Mouse (Mus musculus) stomach, embryonic 16.5 days (tissue): Measurements from ENCODE around the gene Rnf31. TPM values are rescaled to one million over a fixed set of nuclear protein-coding genes. Genes with fewer than 3 reads are reported as not detected.

ENCODE experiments used
- ATAC-seq: fragments of 200-750 bp; cut with Nextera tagmentation; 2 replicates; pipeline ENCODE4 v1.8.0; 2017; ENCODE audit warnings: moderate number of reproducible peaks, moderate TSS enrichment; ENCODE audit not compliant: insufficient read depth, low FRiP score
- H3K27ac ChIP-seq: fragments of 300-500 bp; sonication (generic); 2 replicates; pipeline ENCODE4 v1.5.1; 2014; ENCODE audit warnings: low read length
- H3K27me3 ChIP-seq: fragments of 300-500 bp; sonication (generic); 2 replicates; pipeline ENCODE4 v1.6.1; 2014; ENCODE audit warnings: low read length, control low read depth, mixed read lengths; ENCODE audit not compliant: control insufficient read depth, insufficient read depth
- H3K36me3 ChIP-seq: fragments of 300-500 bp; sonication (generic); 2 replicates; pipeline ENCODE4 v1.6.1; 2014; ENCODE audit warnings: low read length; ENCODE audit not compliant: control insufficient read depth, insufficient read depth
- H3K4me1 ChIP-seq: fragments of 300-500 bp; sonication (generic); 2 replicates; pipeline ENCODE4 v1.6.1; 2014; ENCODE audit warnings: low read length, control low read depth, mixed read lengths; ENCODE audit not compliant: control insufficient read depth, insufficient read depth
- H3K4me2 ChIP-seq: fragments of 300-500 bp; sonication (generic); 2 replicates; pipeline ENCODE4 v1.6.1; 2014; ENCODE audit warnings: low read depth, low read length, mixed read lengths
- H3K4me3 ChIP-seq: fragments of 300-500 bp; sonication (generic); replicated peaks from 2 replicates; pipeline ENCODE4 v1.5.1; 2014; ENCODE audit warnings: mild to moderate bottlenecking, low read length
- H3K9ac ChIP-seq: fragments of 300-500 bp; sonication (generic); 2 replicates; pipeline ENCODE4 v1.6.1; 2014; ENCODE audit warnings: low read length
- H3K9me3 ChIP-seq: fragments of 300-500 bp; sonication (generic); replicated peaks from 2 replicates; pipeline ENCODE4 v1.6.1; 2016; ENCODE audit warnings: low read length, control low read depth; ENCODE audit not compliant: control insufficient read depth
- whole genome bisulfite sequencing: fragments of 180-500 bp; shearing (Covaris S2); extraction: QIAGEN DNeasy Blood & Tissue Kit; methylation state at CpG from one replicate; pipeline ENCODE4 v1.1.7; 2014; 5-methylcytosine and 5-hydroxymethylcytosine counted together
- polyA plus RNA-seq: library from polyadenylated mRNA; unstranded; fragments of >200 nt; fragmentation: Nextera tagmentation; extraction: Ambion mirVana; gene quantifications from 2 replicates; pipeline ENCODE4 v1.2.1, GENCODE M21; 2015

The Rnf31 gene
- polyA plus RNA-seq, 1 experiment from 2014 or later, result 19.1 TPM

GRCm38 (mm10) chr14:55571760-55572159 is 19.7 kb upstream of the Rnf31 start:
- ATAC-seq, result no peak
- Histone ChIP-seq H3K4me2 (no peak overlapping the region), H3K36me3 (0 out of 2 replicates have a peak, but pooled peaks cover 10% of the 10 kb centered on the region), H3K4me1 (no peaks in the 10 kb centered on the region; the same call in 1 of the 2 replicates), H3K9me3 (no peaks in the 10 kb centered on the region), H3K4me3 (no peak overlapping the region), H3K9ac (no peak overlapping the region), H3K27ac (no peak overlapping the region), H3K27me3 (no peaks in the 10 kb centered on the region)

- Histone ChIP-seq H3K9ac (peak within 1 kb of the TSS; percentile 39; the same call in 1 of the 2 replicates), H3K9me3 (no peaks in the 10 kb centered on the region), H3K4me2 (0 out of 2 replicates have a peak within 1 kb of the TSS, but pooled peaks have one; percentile 21), H3K36me3 (peaks cover 1% of the 10 kb centered on the region), H3K27ac (no peak within 1 kb of the TSS), H3K4me3 (no peak within 1 kb of the TSS), H3K27me3 (no peaks in the 10 kb centered on the region), H3K4me1 (peaks cover 13% of the 10 kb centered on the region)
- 68% methylated on average over 8 of the region's 8 CpGs for WGBS
- no peak for ATAC-seq
Measured at GRCm38 (mm10) chr14:55575302-55575701, 16.2 kb upstream of the Rnf31 start, which contains the start of gene Fitm1. TSS of gene Fitm1 (plus strand) at chr14:55575617.

- H3K9ac ChIP-seq, result peak overlapping the region; percentile 39; the same call in 1 of the 2 replicates
- 0 out of 2 replicates have a peak overlapping the region, but pooled peaks have one; percentile 21 for H3K4me2 ChIP-seq
- no peak overlapping the region for H3K27ac ChIP-seq
- no peak overlapping the region for H3K4me3 ChIP-seq
- ATAC-seq, result no peak
- peaks cover 13% of the 10 kb centered on the region for H3K4me1 ChIP-seq
- no peaks in the 10 kb centered on the region for H3K27me3 ChIP-seq
- WGBS, result 76% methylated on average over 13 of the region's 13 CpGs
- H3K9me3 ChIP-seq, result no peaks in the 10 kb centered on the region
- peaks cover 5% of the 10 kb centered on the region for H3K36me3 ChIP-seq
Measured at GRCm38 (mm10) chr14:55575711-55576110, 15.8 kb upstream of the Rnf31 start.

- Histone ChIP-seq H3K4me3 (no peak overlapping the region), H3K27me3 (no peaks in the 10 kb centered on the region), H3K4me2 (no peak overlapping the region), H3K27ac (no peak overlapping the region), H3K36me3 (peaks cover 7% of the 10 kb centered on the region), H3K4me1 (peaks cover 13% of the 10 kb centered on the region), H3K9me3 (no peaks in the 10 kb centered on the region), H3K9ac (0 out of 2 replicates have a peak overlapping the region, but pooled peaks have one; percentile 3)
- WGBS, result 79% methylated on average over 16 of the region's 16 CpGs
- ATAC-seq, result no peak
Measured at GRCm38 (mm10) chr14:55576376-55576775, 15.1 kb upstream of the Rnf31 start.

- Histone ChIP-seq H3K9ac (peak within 1 kb of the TSS; percentile 96), H3K27ac (peak within 1 kb of the TSS; percentile 93), H3K27me3 (no peaks in the 10 kb centered on the region), H3K4me2 (peak within 1 kb of the TSS; percentile 93), H3K4me3 (peak within 1 kb of the TSS; percentile 98), H3K36me3 (peaks cover 7% of the 10 kb centered on the region), H3K4me1 (peaks cover 13% of the 10 kb centered on the region), H3K9me3 (no peaks in the 10 kb centered on the region)
- peak; percentile 91 for ATAC-seq
- under 1% methylated on average over 32 of the region's 32 CpGs for WGBS
Measured at GRCm38 (mm10) chr14:55577871-55578667, 13.4 kb upstream of the Rnf31 start, which contains the start of gene Psme1. TSS of gene Psme1 (plus strand) at chr14:55578123.

GRCm38 (mm10) chr14:55578668-55579269 is 12.7 kb upstream of the Rnf31 start:
- Histone ChIP-seq H3K4me1 (peaks cover 13% of the 10 kb centered on the region), H3K4me3 (peak overlapping the region; percentile 98), H3K27ac (peak overlapping the region; percentile 93), H3K9me3 (no peaks in the 10 kb centered on the region), H3K4me2 (peak overlapping the region; percentile 93), H3K9ac (peak overlapping the region; percentile 96), H3K36me3 (peaks cover 7% of the 10 kb centered on the region), H3K27me3 (no peaks in the 10 kb centered on the region)
- 24% methylated on average over 6 of the region's 6 CpGs for WGBS
- ATAC-seq, result peak; percentile 38

- H3K4me1 ChIP-seq, result peaks cover 13% of the 10 kb centered on the region
Measured at GRCm38 (mm10) chr14:55579511-55580496, 11.7 kb upstream of the Rnf31 start.

GRCm38 (mm10) chr14:55580731-55581130 is 10.8 kb upstream of the Rnf31 start:
- no peaks in the 10 kb centered on the region for H3K27me3 ChIP-seq
- no peak for ATAC-seq
- no peak overlapping the region for H3K27ac ChIP-seq
- peaks cover 19% of the 10 kb centered on the region for H3K4me1 ChIP-seq
- WGBS, result 91% methylated on average over 16 of the region's 16 CpGs
- no peaks in the 10 kb centered on the region for H3K9me3 ChIP-seq
- H3K4me2 ChIP-seq, result no peak overlapping the region
- H3K9ac ChIP-seq, result no peak overlapping the region
- peaks cover 7% of the 10 kb centered on the region for H3K36me3 ChIP-seq
- H3K4me3 ChIP-seq, result no peak overlapping the region

More at GRCm38 (mm10) chr14:55579511-55580496, 11.7 kb upstream of the Rnf31 start:
- Histone ChIP-seq H3K27me3 (no peaks in the 10 kb centered on the region), H3K4me3 (no peak overlapping the region), H3K9ac (no peak overlapping the region), H3K36me3 (peaks cover 7% of the 10 kb centered on the region), H3K4me2 (no peak overlapping the region), H3K9me3 (no peaks in the 10 kb centered on the region), H3K27ac (no peak overlapping the region)
- WGBS, result 87% methylated on average over 23 of the region's 23 CpGs
- ATAC-seq, result no peak
